Mouse (Mus musculus): ENCODE data around the gene Eri3.

- TF ChIP-seq CTCF (IDR thresholded peaks at IDR 0.05; ENCODE audit: control insufficient read depth, insufficient read depth, insufficient read length), result no peak
- TF ChIP-seq CEBPB (IDR thresholded peaks at IDR 0.05; ENCODE audit: low read depth), result no peak
- TF ChIP-seq MAX (IDR thresholded peaks at IDR 0.05), result no peak
- TF ChIP-seq MYOD1 (IDR thresholded peaks at IDR 0.05; ENCODE audit: control insufficient read depth, insufficient read length, low read depth), result no peak
- no peak for TF ChIP-seq USF1 (IDR thresholded peaks at IDR 0.05; ENCODE audit: low read depth)
Measured at GRCm38 (mm10) chr4:117624660-117625059, 74.5 kb downstream of the Eri3 start.

Measured in C2C12 (cell line).